Mouse (Mus musculus): ENCODE results near the gene Slc22a5.
"Not testable (repeated sequence)": the region's sequence is repeated elsewhere in the genome, so short reads cannot be mapped to it uniquely, and the experiment has no call there.

Slc22a5 gene

DNA sequence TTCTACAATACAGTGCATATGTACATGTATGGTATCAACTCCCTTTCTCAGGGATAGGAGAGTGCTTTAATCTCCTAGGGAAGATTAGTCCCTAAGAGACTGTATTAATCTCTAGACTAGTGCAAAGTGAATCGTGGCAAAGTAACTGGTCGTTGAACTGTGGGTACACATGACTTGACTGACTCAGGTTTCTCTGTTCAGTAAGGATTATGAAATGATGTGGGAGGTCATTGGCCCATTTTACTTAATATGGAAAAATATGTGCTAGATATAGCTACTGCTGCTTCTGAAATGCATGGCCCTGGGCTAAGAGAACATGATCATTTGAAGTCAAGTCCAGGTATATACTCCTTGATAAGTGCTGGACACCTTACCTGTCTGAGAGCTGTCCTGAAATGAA lies 8.2 kb downstream of the Slc22a5 start:
- no peak for DNase-seq

- not testable (repeated sequence) for DNase-seq
Observed at GRCm38 (mm10) chr11:53878096-53878495, 13.4 kb downstream of the Slc22a5 start.

DNA sequence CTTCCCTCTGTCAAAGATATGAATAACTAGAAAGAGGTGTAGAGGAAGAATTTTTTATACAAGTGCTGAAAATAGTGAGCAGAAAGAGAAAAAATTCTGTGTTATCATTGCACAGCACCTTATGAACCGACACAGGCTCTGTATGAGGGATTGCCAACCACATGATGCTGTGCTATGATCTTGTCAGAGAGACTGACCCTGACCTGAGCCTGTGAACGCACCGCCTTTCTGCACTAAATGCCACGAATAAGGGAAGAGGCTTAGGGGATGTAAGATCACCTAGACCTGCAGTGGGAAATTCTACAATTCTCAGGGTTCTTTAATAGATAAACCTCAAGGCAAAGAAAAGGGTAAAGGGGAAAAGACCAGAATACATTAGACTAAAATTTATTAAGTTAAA lies 15.0 kb downstream of the Slc22a5 start:
- no peak for DNase-seq

DNA sequence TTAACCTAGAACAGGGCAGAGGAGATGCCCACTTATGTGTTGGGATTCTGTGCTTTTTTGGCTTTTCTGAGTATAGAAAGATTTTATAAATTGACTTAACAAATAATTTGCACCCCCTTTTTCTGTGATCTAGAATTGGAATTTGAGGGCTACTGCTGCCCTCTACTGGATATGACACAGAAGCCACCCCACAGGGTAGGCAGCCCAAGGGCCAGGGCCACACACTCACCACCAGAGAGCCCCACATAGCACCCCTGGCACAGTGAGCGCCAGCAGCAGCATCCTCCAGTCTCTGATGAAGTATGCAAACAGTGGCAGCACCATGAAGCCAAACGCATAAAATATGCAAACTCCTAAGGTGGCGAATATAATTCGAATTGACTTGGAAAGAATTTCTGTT lies 16.8 kb downstream of the Slc22a5 start:
- DNase-seq, result no peak

DNA sequence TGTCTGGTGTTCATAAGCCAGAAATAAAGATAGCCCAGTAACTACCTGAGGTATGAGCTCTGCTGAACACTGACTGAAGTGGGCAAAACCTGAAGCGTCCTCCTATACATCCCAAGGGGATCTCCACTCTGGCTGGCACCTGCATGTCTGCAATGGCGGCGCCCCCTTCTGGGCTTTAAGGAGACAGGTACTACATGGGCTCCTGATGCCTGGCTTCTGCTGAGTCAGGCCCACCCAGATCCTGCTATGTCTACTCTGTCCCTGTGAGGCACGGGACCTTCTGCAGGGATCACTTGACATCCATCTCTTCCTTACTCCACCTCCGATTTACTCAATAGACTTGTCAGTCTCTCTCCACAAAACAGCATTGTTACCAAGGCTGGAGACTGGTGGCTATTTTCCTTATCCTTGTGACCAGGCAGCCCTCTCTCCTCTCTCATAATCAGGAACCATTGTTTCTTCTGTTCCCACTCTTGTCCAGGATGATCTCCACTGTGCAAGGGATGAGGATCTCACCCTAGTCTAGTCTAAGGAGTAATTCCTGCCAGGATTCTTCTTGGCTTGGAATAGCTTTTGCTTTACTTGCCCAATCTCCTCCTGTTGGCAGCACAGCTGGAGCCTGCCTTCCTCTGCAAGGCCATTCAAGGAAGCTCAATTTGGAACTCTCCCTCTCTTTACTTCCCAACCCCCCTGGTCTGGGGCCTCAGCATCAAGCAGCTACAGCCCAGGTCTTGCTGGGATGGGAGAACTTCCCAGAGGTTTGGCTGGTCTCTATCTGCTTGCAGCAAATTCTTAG lies 17.4 kb downstream of the Slc22a5 start:
- not testable (repeated sequence) for DNase-seq

GRCm38 (mm10) chr11:53871786-53872507 lies 19.5 kb downstream of the Slc22a5 start:
- no peak for DNase-seq

DNA sequence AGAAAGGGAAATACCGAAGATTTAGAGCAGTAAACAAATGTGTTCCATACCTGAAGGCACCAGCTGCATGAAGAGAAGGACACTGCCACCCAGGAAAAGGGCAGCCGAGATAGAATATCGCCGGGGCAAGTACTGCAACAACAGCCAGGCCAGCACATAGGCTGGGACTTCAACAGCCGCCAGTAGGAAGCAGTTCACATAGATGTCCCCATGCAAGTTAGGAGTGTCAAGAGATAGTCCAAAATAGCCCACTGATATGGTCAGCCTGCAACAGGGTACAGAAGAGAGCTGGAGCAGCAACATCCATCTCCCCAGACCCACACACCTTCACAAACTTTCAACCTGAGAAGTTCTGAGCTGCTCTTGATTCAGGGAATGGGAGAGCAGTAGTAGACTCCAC lies 22.3 kb downstream of the Slc22a5 start:
- DNase-seq, result no peak

DNA sequence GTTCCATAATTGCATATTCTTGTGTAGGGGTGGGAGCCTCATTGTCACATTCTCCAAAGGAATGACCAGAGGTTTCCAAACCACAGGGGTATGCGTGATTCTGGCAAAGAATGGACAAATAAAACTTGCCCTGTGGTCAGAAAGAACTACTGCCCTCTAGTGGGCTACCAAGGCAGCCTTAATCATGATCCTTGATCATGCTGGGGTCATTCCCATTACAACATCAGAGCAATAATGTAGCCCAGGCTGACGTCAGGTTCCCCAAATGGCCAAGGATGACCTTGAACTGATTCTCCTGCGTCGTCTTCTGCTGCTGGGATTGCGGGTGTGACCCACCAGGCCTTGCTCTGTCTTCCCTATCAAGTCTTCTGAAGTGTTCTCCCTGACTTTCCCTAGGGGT lies 23.1 kb downstream of the Slc22a5 start:
- DNase-seq, result peak; percentile 54

DNA sequence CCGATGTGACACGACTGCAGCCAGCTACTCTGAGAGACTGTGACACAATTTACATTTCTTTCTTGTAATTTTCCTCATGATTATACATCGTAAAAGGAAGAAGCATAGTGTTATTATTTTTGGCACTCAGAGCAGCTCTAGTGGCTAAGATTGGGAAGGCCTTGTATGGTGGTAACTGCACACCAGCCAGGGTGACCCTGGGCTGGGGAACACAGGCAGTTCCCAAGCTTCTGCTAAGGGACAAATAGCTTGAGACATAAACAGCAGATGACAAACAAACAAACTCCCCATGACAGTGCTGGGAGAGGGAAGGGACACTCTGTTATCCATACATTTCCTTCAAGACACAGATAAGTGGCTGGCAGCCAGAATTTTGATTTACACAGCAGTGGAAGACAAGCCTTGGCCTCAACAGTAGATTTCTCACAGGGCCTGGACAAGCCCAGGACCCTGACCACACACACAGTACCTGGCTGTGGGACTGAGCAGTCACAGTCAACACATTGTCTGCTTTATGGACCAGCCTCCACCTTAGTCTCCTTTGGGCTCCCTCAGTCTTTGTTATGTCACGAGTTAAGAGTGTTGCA lies 26.6 kb downstream of the Slc22a5 start:
- DNase-seq, result not testable (repeated sequence)

- not testable (repeated sequence) for DNase-seq
Observed at GRCm38 (mm10) chr11:53860944-53861343, 30.5 kb downstream of the Slc22a5 start.

DNA sequence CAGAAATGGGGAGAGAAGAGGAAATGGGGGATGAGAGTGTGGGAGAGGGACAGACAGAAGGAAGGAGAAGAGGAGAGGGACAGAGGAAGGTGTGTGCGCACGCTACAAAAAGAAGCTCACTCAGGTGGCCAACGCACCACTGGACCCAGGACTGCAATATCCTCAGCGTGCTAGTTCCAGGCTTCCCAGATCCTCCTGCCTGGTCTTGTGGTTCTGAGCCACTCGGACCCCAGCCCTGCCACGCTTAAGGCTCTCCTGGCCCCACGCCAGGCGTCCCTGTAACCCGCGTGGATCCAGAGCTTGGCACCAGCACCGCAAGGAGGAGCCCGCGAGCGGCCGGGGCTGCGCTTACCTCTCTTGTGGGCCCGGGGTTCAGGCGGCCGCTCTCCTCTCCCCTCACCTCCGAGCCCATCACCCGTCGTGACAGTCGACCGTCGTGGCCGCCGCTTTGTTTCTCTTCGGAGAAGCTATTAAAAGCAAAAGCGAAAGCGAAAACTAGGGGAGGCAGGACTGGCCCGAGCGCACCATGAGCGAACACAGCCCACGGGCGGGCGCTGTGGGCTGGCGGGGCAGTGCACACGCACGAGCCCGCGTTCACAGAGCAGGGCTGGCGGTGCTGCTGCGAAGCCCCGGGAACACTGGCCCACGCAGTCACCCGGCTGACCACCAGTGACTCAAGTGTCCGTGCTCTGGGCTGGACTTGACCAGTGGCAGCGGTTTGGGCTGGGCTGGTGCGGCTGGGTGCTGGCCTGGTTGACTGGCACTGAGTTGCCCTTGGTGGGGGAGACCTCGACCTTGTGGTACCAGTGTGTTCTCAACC lies 32.5 kb downstream of the Slc22a5 start, which contains the start of gene Gm12216:
Gm12216 (minus strand) TSS at position 496 of the 820 bp plus-strand sequence.
- peak; percentile 65 for DNase-seq

GRCm38 (mm10) chr11:53858058-53858760 lies 33.3 kb downstream of the Slc22a5 start:
- no peak for DNase-seq

DNA sequence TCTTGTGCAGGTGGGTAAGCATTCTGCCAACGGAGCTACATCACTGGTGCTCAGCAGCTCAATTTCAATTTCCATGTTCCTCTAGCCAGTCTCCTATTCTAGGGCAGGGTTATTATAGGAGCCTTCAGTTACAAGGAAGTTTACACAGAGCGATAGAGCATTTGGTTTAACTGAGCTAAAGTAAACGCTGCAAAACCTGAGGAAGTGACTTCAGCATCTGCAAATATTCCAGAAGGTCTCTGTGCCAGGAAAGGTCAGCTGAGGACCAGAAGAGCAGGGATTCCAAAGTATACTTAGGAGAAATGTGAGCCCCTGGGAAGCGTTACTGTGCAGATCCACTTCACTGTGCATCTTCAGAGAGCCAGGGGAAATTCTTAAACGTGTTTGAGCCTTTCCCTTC lies 37.8 kb downstream of the Slc22a5 start:
- DNase-seq, result no peak

GRCm38 (mm10) chr11:53851795-53852194 lies 39.7 kb downstream of the Slc22a5 start:
- DNase-seq, result no peak

GRCm38 (mm10) chr11:53849588-53850320 lies 41.7 kb downstream of the Slc22a5 start:
- peak; percentile 89 for DNase-seq

DNA sequence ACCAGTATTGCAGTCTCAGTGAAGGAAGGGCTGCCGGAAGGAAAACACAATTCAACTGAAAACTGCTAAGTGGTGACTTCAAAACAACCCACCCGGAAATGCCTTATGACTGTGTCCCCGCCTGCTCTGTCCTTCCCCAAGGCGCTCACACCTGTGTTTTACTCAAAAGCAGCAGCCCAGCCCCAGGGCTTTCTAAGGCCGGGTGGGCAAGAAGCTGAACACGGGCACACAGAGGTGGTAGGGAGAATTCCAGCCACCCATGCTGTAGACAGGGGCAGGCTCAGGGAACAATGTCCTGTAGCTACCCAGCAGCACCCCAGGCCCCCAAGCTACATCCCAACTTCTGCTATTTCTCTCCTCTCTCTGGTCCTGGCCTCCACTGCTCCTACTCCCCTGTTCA lies 45.8 kb downstream of the Slc22a5 start:
- DNase-seq, result peak; percentile 44

GRCm38 (mm10) chr11:53843106-53843505 lies 48.4 kb downstream of the Slc22a5 start:
- no peak for DNase-seq

GRCm38 (mm10) chr11:53842161-53842581 lies 49.3 kb downstream of the Slc22a5 start:
- DNase-seq, result no peak

DNA sequence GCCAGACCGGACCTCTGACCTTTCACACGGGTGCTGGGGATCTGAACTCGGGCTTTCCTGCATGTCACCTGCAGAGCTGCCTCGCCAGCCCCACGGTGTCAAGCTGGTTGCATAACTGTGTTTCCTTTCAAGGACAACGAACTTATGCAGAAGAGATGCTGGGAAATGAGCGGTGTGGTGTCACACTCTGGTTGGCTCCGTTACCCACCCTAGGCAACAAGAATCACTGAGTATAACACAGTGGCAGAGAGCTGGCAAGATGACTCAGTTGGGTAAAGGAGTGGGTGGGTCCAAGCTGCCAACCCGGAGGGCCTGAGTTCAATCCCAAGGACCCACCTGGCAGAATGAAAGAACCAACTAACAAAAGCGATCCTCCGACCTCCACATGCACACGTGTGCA lies 49.9 kb downstream of the Slc22a5 start:
- no peak for DNase-seq

- peak; percentile 35 for DNase-seq
Observed at GRCm38 (mm10) chr11:53839663-53840642, 51.5 kb downstream of the Slc22a5 start.

All from kidney, postnatal 10 days (tissue).